Mouse (Mus musculus) liver, embryonic 15.5 days (tissue): ENCODE measurements at regions not wholly inside any gene's neighbourhood (a gene's known extent, or its start where the extent isn't known, plus 50 kb on each side); places are given as distances from the start of the nearest gene placed in this dataset.

Source experiments
- ATAC-seq: fragments of 200-750 bp; cut with Nextera tagmentation; 2 replicates; pipeline ENCODE4 v1.8.0; 2017; ENCODE audit warnings: moderate number of reproducible peaks, mild to moderate bottlenecking, moderate library complexity; ENCODE audit not compliant: insufficient read depth
- H3K27ac ChIP-seq: fragments of 300-500 bp; sonication (generic); replicated peaks from 2 replicates; pipeline ENCODE4 v1.5.1; 2015; ENCODE audit warnings: mild to moderate bottlenecking, inconsistent platforms
- H3K27me3 ChIP-seq: fragments of 300-500 bp; sonication (generic); 2 replicates; pipeline ENCODE4 v1.6.1; 2015; ENCODE audit warnings: mild to moderate bottlenecking, inconsistent platforms
- H3K36me3 ChIP-seq: fragments of 300-500 bp; sonication (generic); replicated peaks from 2 replicates; pipeline ENCODE4 v1.6.1; 2015; ENCODE audit warnings: moderate library complexity, mild to moderate bottlenecking, inconsistent platforms
- H3K4me1 ChIP-seq: fragments of 300-500 bp; sonication (generic); replicated peaks from 2 replicates; pipeline ENCODE4 v1.6.1; 2015; ENCODE audit warnings: inconsistent platforms
- H3K4me2 ChIP-seq: fragments of 300-500 bp; sonication (generic); 2 replicates; pipeline ENCODE4 v1.6.1; 2015; ENCODE audit warnings: moderate library complexity, mild to moderate bottlenecking, inconsistent platforms
- H3K4me3 ChIP-seq: fragments of 300-500 bp; sonication (generic); replicated peaks from 2 replicates; pipeline ENCODE4 v1.5.1; 2015; ENCODE audit warnings: mild to moderate bottlenecking, inconsistent platforms
- H3K9ac ChIP-seq: fragments of 300-500 bp; sonication (generic); 2 replicates; pipeline ENCODE4 v1.6.1; 2015; ENCODE audit warnings: moderate library complexity, mild to moderate bottlenecking, inconsistent platforms
- H3K9me3 ChIP-seq: fragments of 300-500 bp; sonication (generic); replicated peaks from 2 replicates; pipeline ENCODE4 v1.6.1; 2016; ENCODE audit warnings: inconsistent platforms
- WGBS: fragments of 180-500 bp; shearing (Covaris S2); methylation state at CpG from one replicate; pipeline ENCODE4 v1.1.7; 2015; ENCODE audit warnings: mixed read lengths; ENCODE audit not compliant: insufficient replicate concordance; 5-methylcytosine and 5-hydroxymethylcytosine counted together

DNA sequence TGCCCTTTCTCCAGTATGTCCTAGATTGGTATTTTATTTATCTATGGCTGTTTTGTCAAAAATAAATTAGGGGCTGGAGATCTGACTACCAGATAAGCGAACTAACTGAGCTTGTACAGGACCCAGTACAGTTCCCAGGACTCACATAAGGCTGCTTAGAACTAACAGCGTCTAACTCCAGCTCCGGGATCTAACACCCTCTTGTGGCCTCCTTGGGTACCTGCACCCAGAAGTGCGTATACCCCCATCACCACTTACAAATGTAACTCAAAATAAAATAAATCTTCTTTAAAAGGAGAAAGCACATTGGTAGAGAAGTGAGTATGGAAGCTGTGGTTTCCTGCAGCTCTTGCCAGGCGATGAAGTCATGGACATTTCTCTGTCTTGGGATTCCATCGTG is 82.9 kb downstream of the Gm4791 start:
- Histone ChIP-seq H3K36me3 (no peaks in the 10 kb centered on the region), H3K4me2 (no peak overlapping the region), H3K4me3 (no peak overlapping the region), H3K9me3 (no peaks in the 10 kb centered on the region), H3K9ac (no peak overlapping the region), H3K27me3 (no peaks in the 10 kb centered on the region), H3K27ac (no peak overlapping the region), H3K4me1 (no peaks in the 10 kb centered on the region)
- whole genome bisulfite sequencing: 76% methylated on average over 6 of the region's 6 CpGs
- ATAC-seq: no peak

DNA sequence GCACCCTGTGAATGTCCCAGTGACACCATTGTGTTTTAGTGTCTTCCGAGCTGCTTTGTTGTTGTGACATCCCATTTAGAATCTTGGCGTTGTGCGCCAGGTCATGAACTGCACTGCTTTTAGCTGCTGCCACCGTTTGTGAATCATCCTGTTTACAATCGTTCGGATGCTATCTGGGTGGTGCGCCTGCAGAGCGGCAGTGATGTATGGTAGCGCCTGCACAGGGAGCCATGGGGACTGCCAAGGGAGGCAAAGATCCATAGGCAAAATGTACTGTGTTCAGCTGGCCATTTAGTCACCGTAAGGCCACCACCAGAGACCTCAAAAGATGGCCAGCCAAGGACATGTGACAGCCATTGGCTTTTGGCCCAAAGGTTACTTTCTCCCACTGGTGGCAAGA is 93.3 kb downstream of the Gm4791 start:
- ATAC-seq: no peak
- H3K9me3 ChIP-seq: no peaks in the 10 kb centered on the region
- no peak overlapping the region for H3K9ac ChIP-seq
- no peak overlapping the region for H3K27ac ChIP-seq
- no peak overlapping the region for H3K4me2 ChIP-seq
- 62% methylated on average over 10 of the region's 10 CpGs for WGBS
- no peaks in the 10 kb centered on the region for H3K4me1 ChIP-seq
- no peaks in the 10 kb centered on the region for H3K36me3 ChIP-seq
- no peaks in the 10 kb centered on the region for H3K27me3 ChIP-seq
- no peak overlapping the region for H3K4me3 ChIP-seq

- ATAC-seq: no peak
- no peaks in the 10 kb centered on the region for H3K36me3 ChIP-seq
- H3K4me3 ChIP-seq: no peak overlapping the region
- no peak overlapping the region for H3K27ac ChIP-seq
- no peaks in the 10 kb centered on the region for H3K4me1 ChIP-seq
- 79% methylated on average over 4 of the region's 4 CpGs for WGBS
- H3K9me3 ChIP-seq: no peaks in the 10 kb centered on the region
- no peak overlapping the region for H3K9ac ChIP-seq
- H3K4me2 ChIP-seq: no peak overlapping the region
- H3K27me3 ChIP-seq: no peaks in the 10 kb centered on the region
Observed at GRCm38 (mm10) chr9:47095656-47096055, 97.1 kb downstream of the Gm4791 start.

DNA sequence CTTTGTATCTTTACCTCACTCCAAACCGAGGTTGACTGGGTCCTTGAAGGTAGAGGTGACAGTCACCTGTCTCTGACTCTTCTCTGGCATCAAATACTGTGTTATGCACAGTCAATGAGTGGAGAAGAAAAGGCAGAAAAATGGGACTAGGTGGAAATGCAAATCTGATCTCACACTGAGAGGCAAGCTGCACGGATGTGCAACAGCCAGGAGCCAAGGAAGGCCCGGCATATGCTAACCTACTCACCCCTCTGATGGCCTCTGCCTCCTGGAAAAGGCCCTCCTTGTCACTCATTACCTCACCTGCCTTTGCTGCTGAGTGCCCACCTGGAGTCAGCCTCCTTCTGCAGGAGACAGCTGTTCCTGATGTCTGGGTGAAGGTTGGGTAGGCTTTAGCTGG is 104.8 kb downstream of the Gm4791 start:
- no peak overlapping the region for H3K9ac ChIP-seq
- WGBS: 59% methylated on average over 3 of the region's 3 CpGs

GRCm38 (mm10) chr9:47103966-47104365 is 105.4 kb downstream of the Gm4791 start:
- no peak for ATAC-seq
- Histone ChIP-seq H3K4me2 (no peak overlapping the region), H3K27ac (no peak overlapping the region), H3K4me3 (no peak overlapping the region), H3K4me1 (no peaks in the 10 kb centered on the region), H3K27me3 (no peaks in the 10 kb centered on the region), H3K9ac (no peak overlapping the region), H3K36me3 (no peaks in the 10 kb centered on the region), H3K9me3 (no peaks in the 10 kb centered on the region)
- 70% methylated on average over 5 of the region's 5 CpGs for WGBS

More for the DNA sequence above, 104.8 kb downstream of the Gm4791 start:
- H3K27me3 ChIP-seq: no peaks in the 10 kb centered on the region
- no peak overlapping the region for H3K27ac ChIP-seq
- no peaks in the 10 kb centered on the region for H3K4me1 ChIP-seq
- H3K36me3 ChIP-seq: no peaks in the 10 kb centered on the region
- H3K9me3 ChIP-seq: no peaks in the 10 kb centered on the region
- no peak overlapping the region for H3K4me2 ChIP-seq
- ATAC-seq: no peak
- H3K4me3 ChIP-seq: no peak overlapping the region

DNA sequence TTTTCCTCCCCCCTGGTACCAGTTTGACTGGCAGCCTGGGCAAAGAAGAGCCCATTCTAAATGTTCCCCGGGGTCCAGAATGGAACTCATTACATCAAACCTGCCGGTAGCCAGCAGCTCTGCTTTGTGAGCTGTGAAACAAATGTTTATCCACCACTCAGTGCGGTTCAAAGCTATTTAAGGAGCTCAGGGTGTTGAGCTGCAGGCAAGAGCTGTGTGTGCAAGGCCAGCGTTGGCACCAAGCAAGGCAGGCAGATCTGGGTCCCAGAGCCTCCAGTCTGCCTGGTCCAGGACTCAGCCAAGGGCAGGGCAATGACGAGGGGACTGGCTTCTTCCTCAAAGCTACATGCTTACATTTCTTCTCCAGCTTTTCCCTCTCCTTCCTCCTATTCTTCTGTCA is 109.6 kb downstream of the Gm4791 start:
- Histone ChIP-seq H3K4me1 (no peaks in the 10 kb centered on the region), H3K9me3 (no peaks in the 10 kb centered on the region), H3K4me2 (no peak overlapping the region), H3K4me3 (no peak overlapping the region), H3K36me3 (no peaks in the 10 kb centered on the region), H3K27ac (no peak overlapping the region), H3K27me3 (no peaks in the 10 kb centered on the region), H3K9ac (no peak overlapping the region)
- ATAC-seq: no peak
- WGBS: 51% methylated on average over 5 of the region's 5 CpGs

DNA sequence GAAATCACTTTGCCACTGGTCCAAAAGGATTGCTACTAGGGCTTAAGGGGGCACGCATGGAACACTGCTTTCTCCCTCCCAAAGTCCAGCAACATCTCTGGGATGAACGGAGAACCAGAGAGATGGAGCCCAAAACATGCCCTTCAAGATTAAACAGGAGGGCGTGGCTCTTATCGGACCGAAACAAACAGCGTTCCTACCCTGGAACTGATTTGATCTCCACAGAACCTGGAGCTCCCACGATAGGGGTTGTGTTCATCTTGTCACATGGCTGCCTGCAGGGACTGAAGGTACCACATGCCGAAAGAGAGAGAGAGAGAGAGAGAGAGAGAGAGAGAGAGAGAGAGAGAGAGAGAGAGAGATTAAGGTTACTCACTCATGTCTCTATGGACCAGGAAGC is 120.7 kb downstream of the Gm4791 start:
- H3K9ac ChIP-seq: no peak overlapping the region
- no peaks in the 10 kb centered on the region for H3K4me1 ChIP-seq
- H3K4me3 ChIP-seq: no peak overlapping the region
- WGBS: 61% methylated on average over 8 of the region's 8 CpGs
- H3K4me2 ChIP-seq: no peak overlapping the region
- H3K27ac ChIP-seq: no peak overlapping the region
- no peaks in the 10 kb centered on the region for H3K36me3 ChIP-seq
- ATAC-seq: no peak
- no peaks in the 10 kb centered on the region for H3K9me3 ChIP-seq
- no peaks in the 10 kb centered on the region for H3K27me3 ChIP-seq

- WGBS: 66% methylated on average over 2 of the region's 2 CpGs
- Histone ChIP-seq H3K4me1 (no peaks in the 10 kb centered on the region), H3K9me3 (no peaks in the 10 kb centered on the region), H3K9ac (no peak overlapping the region), H3K4me2 (no peak overlapping the region), H3K27me3 (no peaks in the 10 kb centered on the region), H3K4me3 (no peak overlapping the region), H3K27ac (no peak overlapping the region), H3K36me3 (no peaks in the 10 kb centered on the region)
- no peak for ATAC-seq
Observed at GRCm38 (mm10) chr9:47123113-47123512, 124.6 kb downstream of the Gm4791 start.

DNA sequence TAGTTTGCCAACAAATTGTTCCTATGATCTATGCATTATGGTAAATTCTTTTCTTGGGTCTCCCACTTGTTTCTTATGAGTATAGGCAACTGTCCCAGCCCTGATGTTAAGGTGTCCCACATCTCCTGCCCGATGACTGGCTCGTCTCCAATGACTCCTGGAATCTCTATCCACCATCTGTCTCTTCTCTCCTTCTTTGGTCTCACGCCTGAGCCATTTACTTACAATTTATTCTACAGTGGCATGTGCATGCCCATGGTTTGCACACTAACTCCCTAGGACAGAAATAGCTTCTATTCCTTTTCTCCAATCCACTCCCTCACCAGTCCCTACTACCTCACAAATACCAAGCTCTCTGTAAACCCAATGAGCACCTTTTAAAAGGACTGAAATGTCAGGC is 127.0 kb downstream of the Gm4791 start:
- Histone ChIP-seq H3K27ac (no peak overlapping the region), H3K27me3 (no peaks in the 10 kb centered on the region), H3K4me2 (no peak overlapping the region), H3K4me1 (no peaks in the 10 kb centered on the region), H3K4me3 (no peak overlapping the region), H3K9me3 (no peaks in the 10 kb centered on the region), H3K36me3 (no peaks in the 10 kb centered on the region), H3K9ac (no peak overlapping the region)
- no peak for ATAC-seq
- WGBS: 45% methylated on average over 3 of the region's 3 CpGs

DNA sequence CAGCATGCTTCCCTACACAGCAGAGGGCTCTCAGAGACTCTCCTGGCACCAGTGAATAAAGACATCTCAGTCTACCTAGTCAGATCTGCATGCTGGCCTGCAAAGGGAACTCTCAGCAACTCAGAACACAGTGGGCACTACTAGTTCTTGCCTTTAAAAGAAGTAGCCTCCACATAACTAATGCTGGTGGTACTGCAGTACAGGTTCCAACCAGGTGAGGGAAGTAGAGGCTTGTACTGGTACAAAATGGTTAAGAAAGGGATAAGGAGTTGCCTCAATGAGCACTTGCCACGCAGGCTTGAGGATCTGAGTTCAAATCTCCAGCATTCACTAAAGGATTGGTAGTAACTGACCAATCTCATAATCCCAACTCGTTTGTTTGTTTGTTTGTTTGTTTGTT is 127.7 kb downstream of the Gm4791 start:
- no peak overlapping the region for H3K4me2 ChIP-seq
- no peak for ATAC-seq
- no peak overlapping the region for H3K27ac ChIP-seq
- H3K9me3 ChIP-seq: no peaks in the 10 kb centered on the region
- H3K4me3 ChIP-seq: no peak overlapping the region
- no peaks in the 10 kb centered on the region for H3K36me3 ChIP-seq
- H3K9ac ChIP-seq: no peak overlapping the region
- H3K27me3 ChIP-seq: no peaks in the 10 kb centered on the region
- WGBS: 28% methylated on average over 2 of the region's 2 CpGs
- H3K4me1 ChIP-seq: no peaks in the 10 kb centered on the region

- Histone ChIP-seq H3K36me3 (no peaks in the 10 kb centered on the region), H3K27ac (no peak overlapping the region), H3K4me2 (no peak overlapping the region), H3K9ac (no peak overlapping the region), H3K4me1 (peaks cover 3% of the 10 kb centered on the region; the same call in 1 of the 2 replicates), H3K27me3 (no peaks in the 10 kb centered on the region), H3K4me3 (no peak overlapping the region), H3K9me3 (no peaks in the 10 kb centered on the region)
- WGBS: 65% methylated on average over 11 of the region's 11 CpGs
- ATAC-seq: no peak
Observed at GRCm38 (mm10) chr9:47127756-47128424, 129.3 kb downstream of the Gm4791 start.

GRCm38 (mm10) chr9:47129101-47129500 is 130.6 kb downstream of the Gm4791 start:
- H3K4me2 ChIP-seq: no peak overlapping the region
- H3K4me1 ChIP-seq: peaks cover 13% of the 10 kb centered on the region
- no peaks in the 10 kb centered on the region for H3K36me3 ChIP-seq
- H3K4me3 ChIP-seq: no peak overlapping the region
- H3K27me3 ChIP-seq: no peaks in the 10 kb centered on the region
- no peak overlapping the region for H3K9ac ChIP-seq
- no peaks in the 10 kb centered on the region for H3K9me3 ChIP-seq
- ATAC-seq: no peak
- no peak overlapping the region for H3K27ac ChIP-seq
